In the genomic region with DNA sequence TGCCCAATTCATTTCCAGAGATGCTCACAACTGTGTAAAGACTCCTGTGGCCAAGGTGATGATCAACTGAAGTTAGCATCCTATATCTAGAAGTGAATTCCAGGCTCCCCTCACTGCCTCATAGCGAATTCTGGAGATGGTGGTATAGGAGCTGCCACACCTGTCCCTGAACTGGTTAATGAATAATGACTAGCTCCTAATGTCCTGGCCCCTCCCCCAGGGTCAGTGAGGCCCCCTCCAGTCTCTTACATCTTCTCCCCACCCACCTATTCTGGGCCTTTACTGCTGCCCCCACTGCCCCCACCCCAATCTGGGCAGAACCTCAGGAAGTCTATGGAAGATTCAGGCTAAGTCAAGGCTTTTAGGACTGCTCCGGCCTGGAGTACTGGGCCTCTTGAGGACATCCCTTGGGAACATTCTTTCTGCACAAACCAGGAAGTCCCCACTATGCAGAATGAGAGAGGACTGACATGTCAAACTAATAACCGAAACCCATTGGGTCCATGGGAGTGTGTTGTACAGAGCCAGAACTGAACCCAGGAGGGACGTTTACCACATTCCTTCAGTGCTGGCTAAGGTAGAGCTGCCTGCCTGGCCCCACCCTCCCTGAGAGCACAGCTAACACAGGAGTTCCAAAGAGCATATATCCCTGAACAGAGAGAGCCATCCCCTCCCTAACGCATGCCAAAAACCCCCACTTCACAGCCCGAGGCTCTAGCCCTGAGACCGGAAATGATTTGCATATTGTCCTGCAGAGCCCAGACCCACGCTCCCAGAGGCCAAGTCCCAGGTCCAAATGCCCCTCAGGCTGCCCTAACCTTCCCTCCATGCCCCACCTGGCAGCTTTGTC, we compare ENCODE assay signal across 12 mouse cellular contexts. TPM values are rescaled to one million over a fixed set of nuclear protein-coding genes. Genes with fewer than 3 reads are reported as not detected.
DNase-seq lines count a peak whose midpoint lies in the region; ATAC-seq and TF ChIP-seq lines count a peak whose summit lies in the region.
"Had no signal": no experiment of that assay in that cellular context is flagged by ENCODE, and none has a peak within 500 bp of the region (broad histone marks: within the 10 kb centered on the region; RNA-seq: fewer than 3 reads in every experiment).

No protein-coding gene starts in this region.

- DNase-seq in kidney, adult 2 months, result peak; percentile 31
- no peak for DNase-seq in kidney, adult 11 months
- DNase-seq in lung, postnatal 10 days, result peak; percentile 22
- DNase-seq in lung, postnatal 14 days, result no peak
- no peak for DNase-seq in spleen, adult 18-20 months
- DNase-seq: cerebellum, adult 18-20 months; embryo, embryonic 11 days had no signal

- no peaks in the 10 kb centered on the region for H3K27me3 ChIP-seq in kidney, adult 2 months (replicated peaks; ENCODE audit: control insufficient read depth, insufficient read depth, low read length)
- no peaks in the 10 kb centered on the region for H3K27me3 ChIP-seq in liver, embryonic 15.5 days
- H3K27me3 ChIP-seq in midbrain, embryonic 15.5 days (replicated peaks), result no peaks in the 10 kb centered on the region
- H3K27me3 ChIP-seq: neural tube, embryonic 15.5 days had no signal

- H3K36me3 ChIP-seq in kidney, adult 2 months (ENCODE audit: control insufficient read depth, insufficient read depth, low read length), result no peaks in the 10 kb centered on the region
- no peaks in the 10 kb centered on the region for H3K36me3 ChIP-seq in liver, embryonic 15.5 days (replicated peaks)
- no peaks in the 10 kb centered on the region for H3K36me3 ChIP-seq in midbrain, embryonic 15.5 days (replicated peaks)
- H3K36me3 ChIP-seq: neural tube, embryonic 15.5 days had no signal

- H3K9ac ChIP-seq in liver, embryonic 15.5 days, result no peak overlapping the region
- no peak overlapping the region for H3K9ac ChIP-seq in midbrain, embryonic 15.5 days
- H3K9ac ChIP-seq: neural tube, embryonic 15.5 days had no signal

- peaks cover 25% of the 10 kb centered on the region for H3K4me1 ChIP-seq in kidney, adult 2 months (ENCODE audit: control insufficient read depth, insufficient read depth, low read length)
- H3K4me1 ChIP-seq in liver, embryonic 15.5 days (replicated peaks), result peaks cover 73% of the 10 kb centered on the region
- H3K4me1 ChIP-seq in midbrain, embryonic 15.5 days, result no peaks in the 10 kb centered on the region

- no peak for TF ChIP-seq CTCF in kidney, adult 2 months (conservative IDR thresholded peaks at IDR 0.05; ENCODE audit: insufficient read depth, insufficient read length, low read depth, low read length)

- peak overlapping the region; percentile 29 for H3K27ac ChIP-seq in kidney, adult 2 months (ENCODE audit: insufficient read depth, low read depth, low read length)
- peak overlapping the region; percentile 59; the same call in 1 of the 2 replicates for H3K27ac ChIP-seq in liver, embryonic 15.5 days (replicated peaks)
- H3K27ac ChIP-seq in midbrain, embryonic 15.5 days, result no peak overlapping the region
- H3K27ac ChIP-seq: layer of hippocampus, adult 2 months; macrophage; neural tube, embryonic 15.5 days had no signal

- H3K4me3 ChIP-seq in kidney, adult 2 months (ENCODE audit: insufficient read depth, low read depth, low read length), result no peak overlapping the region
- no peak overlapping the region for H3K4me3 ChIP-seq in liver, embryonic 15.5 days (replicated peaks)
- H3K4me3 ChIP-seq in midbrain, embryonic 15.5 days, result no peak overlapping the region
- H3K4me3 ChIP-seq: layer of hippocampus, adult 2 months; neural tube, embryonic 15.5 days had no signal

- no peak for TF ChIP-seq POLR2A in kidney, adult 2 months (IDR thresholded peaks at IDR 0.05; ENCODE audit: low read depth, low read length)

- peak; percentile 19; the same call in 1 of the 2 replicates for ATAC-seq in liver, embryonic 15.5 days (ENCODE audit: insufficient read depth)
- no peak for ATAC-seq in midbrain, embryonic 15.5 days (replicated peaks)

- H3K9me3 ChIP-seq in liver, embryonic 15.5 days (replicated peaks), result no peaks in the 10 kb centered on the region
- H3K9me3 ChIP-seq in midbrain, embryonic 15.5 days, result no peaks in the 10 kb centered on the region
- H3K9me3 ChIP-seq: neural tube, embryonic 15.5 days had no signal

- H3K4me2 ChIP-seq in liver, embryonic 15.5 days, result no peak overlapping the region
- no peak overlapping the region for H3K4me2 ChIP-seq in midbrain, embryonic 15.5 days
- H3K4me2 ChIP-seq: neural tube, embryonic 15.5 days had no signal

- WGBS in kidney, adult 2 months, result 24% methylated on average over 8 of the region's 8 CpGs
- 47% methylated on average over 8 of the region's 8 CpGs for WGBS in liver, embryonic 15.5 days (ENCODE audit: insufficient replicate concordance)
- 52% methylated on average over 8 of the region's 8 CpGs for WGBS in midbrain, embryonic 15.5 days

RNA-seq across cellular contexts. Expression of gene 1700001C19Rik, which starts 11.6 kb away (rescaled TPM):
- polyA plus RNA-seq in kidney, adult 2 months (2012; rRNA removed), result 0.09 and 0.23 TPM in 2 replicates
- polyA plus RNA-seq in liver, embryonic 15.5 days (2015; fragmentation: Nextera tagmentation; extraction: Ambion mirVana), result 1.4 and 1.7 TPM in 2 replicates
- 0.44 and 0.77 TPM in 2 replicates for polyA plus RNA-seq in midbrain, embryonic 15.5 days (2015; fragmentation: Nextera tagmentation; extraction: Ambion mirVana)
- polyA plus RNA-seq: macrophage had no signal

RNA-seq across cellular contexts. Expression of gene AI661453, which starts 12.3 kb away (rescaled TPM):
- polyA plus RNA-seq in kidney, adult 2 months (2012; rRNA removed), result 7.9 and 9.7 TPM in 2 replicates
- polyA plus RNA-seq in liver, embryonic 15.5 days (2015; fragmentation: Nextera tagmentation; extraction: Ambion mirVana), result 0.51 and 0.62 TPM in 2 replicates
- polyA plus RNA-seq in midbrain, embryonic 15.5 days (2015; fragmentation: Nextera tagmentation; extraction: Ambion mirVana), result 0.26 and 0.33 TPM in 2 replicates

RNA-seq across cellular contexts. Expression of gene Guca1a, which starts 48.4 kb away (rescaled TPM):
- polyA plus RNA-seq in kidney, adult 2 months (2012; rRNA removed), result 0.91 and 1.4 TPM in 2 replicates
- polyA plus RNA-seq in liver, embryonic 15.5 days (2015; fragmentation: Nextera tagmentation; extraction: Ambion mirVana), result 0.90 and 1.2 TPM in 2 replicates
- polyA plus RNA-seq in midbrain, embryonic 15.5 days (2015; fragmentation: Nextera tagmentation; extraction: Ambion mirVana), result 0.60 and 0.92 TPM in 2 replicates

RNA-seq across cellular contexts. Expression of gene Taf8, which starts 53.3 kb away (rescaled TPM):
- polyA plus RNA-seq in kidney, adult 2 months (2012; rRNA removed), result 22.9 and 23.7 TPM in 2 replicates
- polyA plus RNA-seq in liver, embryonic 15.5 days (2015; fragmentation: Nextera tagmentation; extraction: Ambion mirVana), result 14.7 and 15.2 TPM in 2 replicates
- 22.0 and 22.4 TPM in 2 replicates for polyA plus RNA-seq in midbrain, embryonic 15.5 days (2015; fragmentation: Nextera tagmentation; extraction: Ambion mirVana)

RNA-seq across cellular contexts. Expression of gene Ccnd3, which starts 56.1 kb away (rescaled TPM):
- 148 and 152 TPM in 2 replicates for polyA plus RNA-seq in kidney, adult 2 months (2012; rRNA removed)
- polyA plus RNA-seq in liver, embryonic 15.5 days (2015; fragmentation: Nextera tagmentation; extraction: Ambion mirVana), result 422 and 473 TPM in 2 replicates
- polyA plus RNA-seq in midbrain, embryonic 15.5 days (2015; fragmentation: Nextera tagmentation; extraction: Ambion mirVana), result 74.0 and 87.8 TPM in 2 replicates

Comparison
In these comparisons a context has a peak if more than half of its experiments do, and no peak if none do; other contexts are left out.
1. DNase-seq: peak in kidney, adult 2 months (single experiment) and lung, postnatal 10 days (single experiment); none in kidney, adult 11 months (single experiment), lung, postnatal 14 days (single experiment) and spleen, adult 18-20 months (0 of 2).